Mouse (Mus musculus): ENCODE data around the gene Ccdc47. TPM values are rescaled to one million over a fixed set of nuclear protein-coding genes. Genes with fewer than 3 reads are reported as not detected.
A peak's percentile ranks its signal among the peaks of the same experiment; 100 is the strongest.

Gene Ccdc47
- polyA plus RNA-seq, 1 experiment from 2014 or later, result 65.3 TPM

GRCm38 (mm10) chr11:106158081-106158929 lies 57.8 kb downstream of the Ccdc47 start:
- H3K9ac ChIP-seq (replicated peaks; ENCODE audit: low read length), result peak overlapping the region; percentile 96
- peaks cover 18% of the 10 kb centered on the region for H3K36me3 ChIP-seq (replicated peaks; ENCODE audit: control insufficient read depth, insufficient read depth, low read depth, low read length)
- H3K4me1 ChIP-seq (ENCODE audit: control insufficient read depth, insufficient read depth, low read length), result peaks cover 19% of the 10 kb centered on the region
- no peaks in the 10 kb centered on the region for H3K27me3 ChIP-seq (ENCODE audit: control insufficient read depth, insufficient read depth, low read length)
- ATAC-seq (replicated peaks; ENCODE audit: insufficient number of reproducible peaks, low FRiP score, low TSS enrichment, low read depth) (no peak), DNase-seq (ENCODE audit: low spot score) (no peak)
- no peaks in the 10 kb centered on the region for H3K9me3 ChIP-seq (replicated peaks; ENCODE audit: control insufficient read depth, low read length)
- peak overlapping the region; percentile 83 for H3K4me3 ChIP-seq (ENCODE audit: low read depth, low read length)
- peak overlapping the region; percentile 99 for H3K27ac ChIP-seq (replicated peaks; ENCODE audit: low read depth, low read length)
- 57% methylated on average over 14 of the region's 14 CpGs for WGBS
- H3K4me2 ChIP-seq (ENCODE audit: low read depth, low read length), result peak overlapping the region; percentile 96

DNA sequence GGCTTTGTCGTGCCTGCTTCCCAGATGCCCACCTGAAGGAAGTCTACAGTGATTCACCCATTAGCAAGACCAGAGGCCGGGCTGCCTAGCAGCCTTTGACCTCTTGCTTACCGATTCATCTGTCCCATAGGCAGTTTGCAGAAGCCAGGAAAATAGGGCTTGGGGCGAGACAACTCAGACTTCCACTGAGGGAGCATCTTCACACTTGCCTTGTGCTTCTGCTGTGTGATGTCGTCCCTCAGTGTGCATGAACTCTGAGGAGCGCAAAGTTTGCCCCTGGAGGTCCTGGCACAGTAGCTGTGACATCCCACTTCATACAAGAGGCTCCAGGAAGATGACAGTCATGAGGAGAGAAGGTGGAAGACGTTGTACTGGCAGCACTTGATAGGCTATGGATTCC lies 59.0 kb downstream of the Ccdc47 start:
- Histone ChIP-seq H3K36me3 (replicated peaks; ENCODE audit: control insufficient read depth, insufficient read depth, low read depth, low read length) (peaks cover 16% of the 10 kb centered on the region), H3K27ac (replicated peaks; ENCODE audit: low read depth, low read length) (no peak overlapping the region), H3K9ac (replicated peaks; ENCODE audit: low read length) (no peak overlapping the region), H3K4me1 (ENCODE audit: control insufficient read depth, insufficient read depth, low read length) (peaks cover 19% of the 10 kb centered on the region), H3K4me3 (ENCODE audit: low read depth, low read length) (no peak overlapping the region), H3K4me2 (ENCODE audit: low read depth, low read length) (no peak overlapping the region), H3K9me3 (replicated peaks; ENCODE audit: control insufficient read depth, low read length) (no peaks in the 10 kb centered on the region), H3K27me3 (ENCODE audit: control insufficient read depth, insufficient read depth, low read length) (no peaks in the 10 kb centered on the region)
- 91% methylated on average over 7 of the region's 7 CpGs for WGBS
- DNase-seq (ENCODE audit: low spot score) (no peak), ATAC-seq (replicated peaks; ENCODE audit: insufficient number of reproducible peaks, low FRiP score, low TSS enrichment, low read depth) (no peak)

DNA sequence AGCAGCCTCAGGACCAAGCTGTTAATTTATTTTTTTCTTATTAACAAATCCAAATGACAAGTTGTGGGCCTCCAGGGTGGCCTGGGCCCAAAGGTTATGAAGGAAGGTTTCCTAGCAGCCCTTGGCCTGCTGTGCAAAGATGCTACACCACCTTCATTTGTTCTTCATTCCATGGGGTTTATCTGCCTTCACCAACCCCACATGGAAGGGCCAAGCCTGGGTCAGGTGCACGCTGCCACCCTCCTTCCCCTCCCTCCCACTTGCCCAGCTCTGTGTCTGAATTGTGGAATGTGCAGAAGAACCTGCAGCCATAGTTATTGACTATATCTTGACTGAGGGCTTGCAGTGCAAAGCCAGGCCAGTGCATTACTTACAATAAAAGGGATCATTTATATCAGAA lies 59.9 kb downstream of the Ccdc47 start:
- WGBS, result 80% methylated on average over 1 of the region's 1 CpGs
- DNase-seq (ENCODE audit: low spot score), result no peak
- Histone ChIP-seq H3K4me1 (ENCODE audit: control insufficient read depth, insufficient read depth, low read length) (peaks cover 16% of the 10 kb centered on the region), H3K9me3 (replicated peaks; ENCODE audit: control insufficient read depth, low read length) (no peaks in the 10 kb centered on the region), H3K36me3 (replicated peaks; ENCODE audit: control insufficient read depth, insufficient read depth, low read depth, low read length) (peaks cover 16% of the 10 kb centered on the region), H3K27ac (replicated peaks; ENCODE audit: low read depth, low read length) (no peak overlapping the region), H3K4me2 (ENCODE audit: low read depth, low read length) (no peak overlapping the region), H3K4me3 (ENCODE audit: low read depth, low read length) (no peak overlapping the region), H3K9ac (replicated peaks; ENCODE audit: low read length) (no peak overlapping the region), H3K27me3 (ENCODE audit: control insufficient read depth, insufficient read depth, low read length) (no peaks in the 10 kb centered on the region)
- ATAC-seq (replicated peaks; ENCODE audit: insufficient number of reproducible peaks, low FRiP score, low TSS enrichment, low read depth), result no peak

GRCm38 (mm10) chr11:106155761-106156160 lies 60.4 kb downstream of the Ccdc47 start:
- ATAC-seq (replicated peaks; ENCODE audit: insufficient number of reproducible peaks, low FRiP score, low TSS enrichment, low read depth), result no peak
- Histone ChIP-seq H3K9ac (replicated peaks; ENCODE audit: low read length) (no peak overlapping the region), H3K4me1 (ENCODE audit: control insufficient read depth, insufficient read depth, low read length) (peaks cover 11% of the 10 kb centered on the region), H3K27ac (replicated peaks; ENCODE audit: low read depth, low read length) (0 out of 2 replicates have a peak overlapping the region, but pooled peaks have one; percentile 28), H3K4me2 (ENCODE audit: low read depth, low read length) (no peak overlapping the region), H3K27me3 (ENCODE audit: control insufficient read depth, insufficient read depth, low read length) (no peaks in the 10 kb centered on the region), H3K36me3 (replicated peaks; ENCODE audit: control insufficient read depth, insufficient read depth, low read depth, low read length) (peaks cover 18% of the 10 kb centered on the region), H3K4me3 (ENCODE audit: low read depth, low read length) (no peak overlapping the region), H3K9me3 (replicated peaks; ENCODE audit: control insufficient read depth, low read length) (no peaks in the 10 kb centered on the region)
- DNase-seq (ENCODE audit: low spot score), result no peak
- 60% methylated on average over 3 of the region's 3 CpGs for WGBS

- no peak overlapping the region for H3K4me3 ChIP-seq (ENCODE audit: low read depth, low read length)
- H3K9me3 ChIP-seq (replicated peaks; ENCODE audit: control insufficient read depth, low read length), result no peaks in the 10 kb centered on the region
- DNase-seq (ENCODE audit: low spot score) (no peak), ATAC-seq (replicated peaks; ENCODE audit: insufficient number of reproducible peaks, low FRiP score, low TSS enrichment, low read depth) (no peak)
- H3K9ac ChIP-seq (replicated peaks; ENCODE audit: low read length), result no peak overlapping the region
- 71% methylated on average over 2 of the region's 2 CpGs for WGBS
- H3K36me3 ChIP-seq (replicated peaks; ENCODE audit: control insufficient read depth, insufficient read depth, low read depth, low read length), result peaks cover 21% of the 10 kb centered on the region
- H3K27me3 ChIP-seq (ENCODE audit: control insufficient read depth, insufficient read depth, low read length), result no peaks in the 10 kb centered on the region
- H3K4me2 ChIP-seq (ENCODE audit: low read depth, low read length), result no peak overlapping the region
- H3K4me1 ChIP-seq (ENCODE audit: control insufficient read depth, insufficient read depth, low read length), result peaks cover 9% of the 10 kb centered on the region
- H3K27ac ChIP-seq (replicated peaks; ENCODE audit: low read depth, low read length), result no peak overlapping the region
Measured at GRCm38 (mm10) chr11:106154770-106155169, 61.4 kb downstream of the Ccdc47 start.

DNA sequence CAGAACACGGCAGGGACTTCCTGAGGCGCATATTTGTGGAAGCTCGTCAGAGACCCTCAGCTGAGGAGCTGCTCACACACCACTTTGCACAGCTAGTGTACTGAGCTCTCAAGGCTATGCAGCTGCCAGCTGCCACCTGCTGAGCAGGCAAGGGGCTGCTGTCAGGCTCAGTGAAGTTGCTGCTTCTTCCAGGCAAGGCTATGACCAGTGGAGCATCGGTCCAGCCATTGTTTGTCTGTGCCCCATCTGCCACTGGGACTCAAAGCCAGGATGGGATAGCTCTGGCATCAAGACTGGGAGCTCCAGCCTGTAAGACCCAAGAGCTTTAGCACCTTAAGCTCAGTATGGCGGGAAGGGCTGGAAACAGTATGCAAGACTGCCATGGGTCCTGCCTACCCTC lies 62.1 kb downstream of the Ccdc47 start:
- no peak overlapping the region for H3K4me3 ChIP-seq (ENCODE audit: low read depth, low read length)
- H3K27ac ChIP-seq (replicated peaks; ENCODE audit: low read depth, low read length), result no peak overlapping the region
- H3K36me3 ChIP-seq (replicated peaks; ENCODE audit: control insufficient read depth, insufficient read depth, low read depth, low read length), result peaks cover 23% of the 10 kb centered on the region
- H3K9ac ChIP-seq (replicated peaks; ENCODE audit: low read length), result no peak overlapping the region
- ATAC-seq (replicated peaks; ENCODE audit: insufficient number of reproducible peaks, low FRiP score, low TSS enrichment, low read depth) (no peak), DNase-seq (ENCODE audit: low spot score) (no peak)
- no peaks in the 10 kb centered on the region for H3K27me3 ChIP-seq (ENCODE audit: control insufficient read depth, insufficient read depth, low read length)
- WGBS, result 74% methylated on average over 5 of the region's 5 CpGs
- no peaks in the 10 kb centered on the region for H3K9me3 ChIP-seq (replicated peaks; ENCODE audit: control insufficient read depth, low read length)
- H3K4me1 ChIP-seq (ENCODE audit: control insufficient read depth, insufficient read depth, low read length), result peaks cover 9% of the 10 kb centered on the region
- H3K4me2 ChIP-seq (ENCODE audit: low read depth, low read length), result no peak overlapping the region

GRCm38 (mm10) chr11:106152132-106152531 lies 64.0 kb downstream of the Ccdc47 start:
- H3K9ac ChIP-seq (replicated peaks; ENCODE audit: low read length), result no peak overlapping the region
- DNase-seq (ENCODE audit: low spot score), result no peak
- no peak overlapping the region for H3K4me3 ChIP-seq (ENCODE audit: low read depth, low read length)
- no peaks in the 10 kb centered on the region for H3K27me3 ChIP-seq (ENCODE audit: control insufficient read depth, insufficient read depth, low read length)
- no peak overlapping the region for H3K27ac ChIP-seq (replicated peaks; ENCODE audit: low read depth, low read length)
- no peaks in the 10 kb centered on the region for H3K9me3 ChIP-seq (replicated peaks; ENCODE audit: control insufficient read depth, low read length)
- no peaks in the 10 kb centered on the region for H3K4me1 ChIP-seq (ENCODE audit: control insufficient read depth, insufficient read depth, low read length)
- WGBS, result 83% methylated on average over 8 of the region's 8 CpGs
- H3K36me3 ChIP-seq (replicated peaks; ENCODE audit: control insufficient read depth, insufficient read depth, low read depth, low read length), result peaks cover 11% of the 10 kb centered on the region
- ATAC-seq (replicated peaks; ENCODE audit: insufficient number of reproducible peaks, low FRiP score, low TSS enrichment, low read depth), result no peak
- H3K4me2 ChIP-seq (ENCODE audit: low read depth, low read length), result no peak overlapping the region

GRCm38 (mm10) chr11:106151219-106151618 lies 64.9 kb downstream of the Ccdc47 start:
- no peak overlapping the region for H3K4me3 ChIP-seq (ENCODE audit: low read depth, low read length)
- no peaks in the 10 kb centered on the region for H3K27me3 ChIP-seq (ENCODE audit: control insufficient read depth, insufficient read depth, low read length)
- no peaks in the 10 kb centered on the region for H3K9me3 ChIP-seq (replicated peaks; ENCODE audit: control insufficient read depth, low read length)
- DNase-seq (ENCODE audit: low spot score), result no peak
- no peak for ATAC-seq (replicated peaks; ENCODE audit: insufficient number of reproducible peaks, low FRiP score, low TSS enrichment, low read depth)
- peaks cover 8% of the 10 kb centered on the region for H3K36me3 ChIP-seq (replicated peaks; ENCODE audit: control insufficient read depth, insufficient read depth, low read depth, low read length)
- H3K9ac ChIP-seq (replicated peaks; ENCODE audit: low read length), result no peak overlapping the region
- no peak overlapping the region for H3K27ac ChIP-seq (replicated peaks; ENCODE audit: low read depth, low read length)
- 90% methylated on average over 3 of the region's 3 CpGs for WGBS
- H3K4me2 ChIP-seq (ENCODE audit: low read depth, low read length), result no peak overlapping the region
- no peaks in the 10 kb centered on the region for H3K4me1 ChIP-seq (ENCODE audit: control insufficient read depth, insufficient read depth, low read length)
